Mouse (Mus musculus) gonadal fat pad, adult 2 months (tissue): ENCODE measurements around the gene Tsfm. TPM values are rescaled to one million over a fixed set of nuclear protein-coding genes. Genes with fewer than 3 reads are reported as not detected.

Experiments
- DNase-seq: peaks from one replicate; pipeline ENCODE4 v3.0.0-alpha.2; 2012; ENCODE audit warnings: low read depth
- polyA plus RNA-seq: library from polyadenylated mRNA; depleted of rRNA; stranded (reverse); fragments of >200 nt; gene quantifications from 2 replicates; pipeline ENCODE4 v1.2.3, GENCODE M21; 2012; rRNA removed

Tsfm gene
- polyA plus RNA-seq, 1 experiment = 32.9 TPM

- no peak for DNase-seq
Measured at GRCm38 (mm10) chr10:126962271-126962965, 68.2 kb downstream of the Tsfm start.

- DNase-seq = no peak
Measured at GRCm38 (mm10) chr10:126961757-126962156, 68.9 kb downstream of the Tsfm start.

Other genes with a start within 250 kb of the Tsfm start
- 8.1 and 8.8 TPM in 2 replicates for gene Atp23, start 129.5 kb downstream of the Tsfm start, polyA plus RNA-seq
- 119 and 121 TPM in 2 replicates for gene Ctdsp2, start 52.1 kb downstream of the Tsfm start, polyA plus RNA-seq
- 0.07 and 0.13 TPM in 2 replicates for gene Avil, start 30.1 kb downstream of the Tsfm start, polyA plus RNA-seq
- gene Mettl1, start 10.6 kb upstream of the Tsfm start, polyA plus RNA-seq = 31.2 and 31.9 TPM in 2 replicates
- 0.55 and 0.86 TPM in 2 replicates for gene Eef1akmt3, start 10.7 kb upstream of the Tsfm start, polyA plus RNA-seq
- gene Cyp27b1, start 17.4 kb upstream of the Tsfm start, polyA plus RNA-seq = 0.22 TPM in 2 replicates
- 6.1 and 8.9 TPM in 2 replicates for gene March9, start 29.3 kb upstream of the Tsfm start, polyA plus RNA-seq
- gene Cdk4, start 32.7 kb upstream of the Tsfm start, polyA plus RNA-seq = 204 and 205 TPM in 2 replicates
- 128 and 146 TPM in 2 replicates for gene Tspan31, start 39.4 kb upstream of the Tsfm start, polyA plus RNA-seq
- gene Agap2, start 44.4 kb upstream of the Tsfm start, polyA plus RNA-seq = 5.3 and 5.7 TPM in 2 replicates
- gene Os9, start 90.3 kb upstream of the Tsfm start, polyA plus RNA-seq = 109 and 143 TPM in 2 replicates
- 60.5 and 112 TPM in 2 replicates for gene B4galnt1, start 134.4 kb upstream of the Tsfm start, polyA plus RNA-seq
- 1.0 and 1.2 TPM in 2 replicates for gene Slc26a10, start 149.8 kb upstream of the Tsfm start, polyA plus RNA-seq
- 25.7 and 29.6 TPM in 2 replicates for gene Arhgef25, start 159.2 kb upstream of the Tsfm start, polyA plus RNA-seq
- gene Dtx3, start 164.9 kb upstream of the Tsfm start, polyA plus RNA-seq = 91.3 and 116 TPM in 2 replicates
- 76.9 and 93.8 TPM in 2 replicates for gene Pip4k2c, start 180.7 kb upstream of the Tsfm start, polyA plus RNA-seq
- 2.4 and 6.4 TPM in 2 replicates for gene Kif5a, start 232.5 kb upstream of the Tsfm start, polyA plus RNA-seq
- gene Dctn2, start 235.5 kb upstream of the Tsfm start, polyA plus RNA-seq = 228 and 280 TPM in 2 replicates